Mouse (Mus musculus) liver, postnatal 0 days (tissue): ENCODE results near the gene Krtap28-10. TPM values are rescaled to one million over a fixed set of nuclear protein-coding genes. Genes with fewer than 3 reads are reported as not detected.

Experiments used
- ATAC-seq: fragments of 200-750 bp; cut with Nextera tagmentation; 2 replicates; pipeline ENCODE4 v1.8.0; 2017; ENCODE audit warnings: mild to moderate bottlenecking, moderate library complexity
- DNase-seq: peaks from one replicate; pipeline ENCODE4 v3.0.0-alpha.2; 2016
- H3K27ac ChIP-seq: fragments of 300-500 bp; sonication (generic); 2 replicates; pipeline ENCODE4 v1.5.1; 2014; ENCODE audit warnings: antibody characterized with exemption, moderate library complexity, mild to moderate bottlenecking, low read depth
- H3K27me3 ChIP-seq: fragments of 300-500 bp; sonication (generic); 2 replicates; pipeline ENCODE4 v1.6.1; 2014; ENCODE audit warnings: low read length, control low read depth, mixed read lengths; ENCODE audit not compliant: insufficient read depth
- H3K36me3 ChIP-seq: fragments of 300-500 bp; sonication (generic); replicated peaks from 2 replicates; pipeline ENCODE4 v1.6.1; 2014; ENCODE audit warnings: mild to moderate bottlenecking, control low read depth, low read length, moderate library complexity, mixed read lengths; ENCODE audit not compliant: insufficient read depth
- H3K4me1 ChIP-seq: fragments of 300-500 bp; sonication (generic); 2 replicates; pipeline ENCODE4 v1.6.1; 2014; ENCODE audit warnings: antibody characterized with exemption, mild to moderate bottlenecking, control low read depth; ENCODE audit not compliant: insufficient read depth
- H3K4me2 ChIP-seq: fragments of 300-500 bp; sonication (generic); 2 replicates; pipeline ENCODE4 v1.6.1; 2014; ENCODE audit warnings: low read depth, mild to moderate bottlenecking, low read length, moderate library complexity, mixed read lengths
- H3K4me3 ChIP-seq: fragments of 300-500 bp; sonication (generic); 2 replicates; pipeline ENCODE4 v1.5.1; 2014; ENCODE audit warnings: low read depth, low read length
- H3K9ac ChIP-seq: fragments of 300-500 bp; sonication (generic); replicated peaks from 2 replicates; pipeline ENCODE4 v1.6.1; 2014; ENCODE audit warnings: mild to moderate bottlenecking, moderate library complexity
- H3K9me3 ChIP-seq: fragments of 300-500 bp; sonication (generic); 2 replicates; pipeline ENCODE4 v1.6.1; 2016; ENCODE audit warnings: mild to moderate bottlenecking, control low read depth, low read length, mixed read lengths
- CTCF ChIP-seq: sonication (generic); IDR thresholded peaks from 2 replicates; pipeline ENCODE4 v1.5.1; 2016; ENCODE audit warnings: antibody characterized with exemption, low read depth
- EP300 ChIP-seq: IDR thresholded peaks from 2 replicates; pipeline ENCODE4 v1.6.1; 2016; ENCODE audit warnings: antibody characterized with exemption, low read depth, mild to moderate bottlenecking
- WGBS: fragments of 180-500 bp; shearing (Covaris S2); extraction: QIAGEN DNeasy Blood & Tissue Kit; methylation state at CpG from one replicate; pipeline ENCODE4 v1.1.7; 2014; ENCODE audit not compliant: insufficient replicate concordance; 5-methylcytosine and 5-hydroxymethylcytosine counted together
- polyA plus RNA-seq: library from polyadenylated mRNA; unstranded; fragments of >200 nt; fragmentation: Nextera tagmentation; extraction: Ambion mirVana; gene quantifications from 2 replicates; pipeline ENCODE4 v1.2.1, GENCODE M21; 2015

The Krtap28-10 gene
- polyA plus RNA-seq, 1 experiment from 2014 or later: not detected

- Histone ChIP-seq H3K27me3 (no peaks in the 10 kb centered on the region), H3K27ac (no peak overlapping the region), H3K4me3 (no peak overlapping the region), H3K9me3 (no peaks in the 10 kb centered on the region), H3K4me2 (no peak overlapping the region), H3K36me3 (no peaks in the 10 kb centered on the region), H3K4me1 (no peaks in the 10 kb centered on the region), H3K9ac (no peak overlapping the region)
- WGBS: 74% methylated on average over 3 of the region's 3 CpGs
- DNase-seq (no peak), ATAC-seq (no peak)
- TF ChIP-seq EP300 (no peak), CTCF (no peak)
These were observed 48.3 kb downstream of the Krtap28-10 start for GRCm38 (mm10) chr1:82993947-82994346.

- no peak overlapping the region for H3K4me3 ChIP-seq
- H3K9me3 ChIP-seq: no peaks in the 10 kb centered on the region
- H3K36me3 ChIP-seq: no peaks in the 10 kb centered on the region
- TF ChIP-seq CTCF (no peak), EP300 (no peak)
- no peaks in the 10 kb centered on the region for H3K27me3 ChIP-seq
- DNase-seq (no peak), ATAC-seq (no peak)
- no peak overlapping the region for H3K27ac ChIP-seq
- WGBS: 66% methylated on average over 6 of the region's 6 CpGs
- no peaks in the 10 kb centered on the region for H3K4me1 ChIP-seq
- H3K9ac ChIP-seq: no peak overlapping the region
- H3K4me2 ChIP-seq: no peak overlapping the region
These were observed 50.2 kb downstream of the Krtap28-10 start for GRCm38 (mm10) chr1:82992093-82992492.

GRCm38 (mm10) chr1:82991596-82991995 lies 50.7 kb downstream of the Krtap28-10 start:
- Histone ChIP-seq H3K4me3 (no peak overlapping the region), H3K36me3 (no peaks in the 10 kb centered on the region), H3K9ac (no peak overlapping the region), H3K9me3 (no peaks in the 10 kb centered on the region), H3K4me1 (no peaks in the 10 kb centered on the region), H3K27me3 (no peaks in the 10 kb centered on the region), H3K4me2 (no peak overlapping the region), H3K27ac (no peak overlapping the region)
- TF ChIP-seq EP300 (no peak), CTCF (no peak)
- DNase-seq (no peak), ATAC-seq (no peak)
- 69% methylated on average over 3 of the region's 3 CpGs for WGBS

Other genes starting within 250 kb of the Krtap28-10 start
- gene Agfg1, start 203.0 kb downstream of the Krtap28-10 start, polyA plus RNA-seq: 12.2 and 14.2 TPM in 2 replicates
- not detected in 2 replicates for gene A030005L19Rik, start 129.2 kb downstream of the Krtap28-10 start, polyA plus RNA-seq
- gene A030014E15Rik, start 117.6 kb downstream of the Krtap28-10 start, polyA plus RNA-seq: not detected in 2 replicates
- gene Gm6217, start 111.1 kb downstream of the Krtap28-10 start, polyA plus RNA-seq: not detected in 2 replicates
- not detected in 2 replicates for gene A030003K21Rik, start 99.1 kb downstream of the Krtap28-10 start, polyA plus RNA-seq
- not detected in 2 replicates for gene Gm7544, start 86.5 kb downstream of the Krtap28-10 start, polyA plus RNA-seq
- gene Gm47955, start 82.2 kb downstream of the Krtap28-10 start, polyA plus RNA-seq: not detected in 2 replicates
- not detected in 2 replicates for gene Gm47959, start 41.9 kb downstream of the Krtap28-10 start, polyA plus RNA-seq
- gene Slc19a3, start 4.0 kb downstream of the Krtap28-10 start, polyA plus RNA-seq: not detected in 2 replicates
- gene Gm47969, start 2.5 kb upstream of the Krtap28-10 start, polyA plus RNA-seq: not detected in 2 replicates
- gene A030005K14Rik, start 16.9 kb upstream of the Krtap28-10 start, polyA plus RNA-seq: not detected in 2 replicates
- not detected in 2 replicates for gene Krtap28-13, start 18.4 kb upstream of the Krtap28-10 start, polyA plus RNA-seq
- gene Ccl20, start 74.3 kb upstream of the Krtap28-10 start, polyA plus RNA-seq: not detected in 2 replicates
- not detected in 2 replicates for gene Daw1, start 117.3 kb upstream of the Krtap28-10 start, polyA plus RNA-seq